Mouse (Mus musculus) myocyte (in vitro differentiated cells): ENCODE data around the gene Pgf. TPM values are rescaled to one million over a fixed set of nuclear protein-coding genes. Genes with fewer than 3 reads are reported as not detected.

Experiments
- H3K27me3 ChIP-seq: one replicate; pipeline ENCODE4 v1.6.1; 2011; ENCODE audit not compliant: control insufficient read depth, insufficient read depth, insufficient read length
- H3K36me3 ChIP-seq: one replicate; pipeline ENCODE4 v1.6.1; 2011; ENCODE audit not compliant: control insufficient read depth, insufficient read depth
- H3K4me2 ChIP-seq: one replicate; pipeline ENCODE4 v1.6.1; 2011; ENCODE audit warnings: low read depth, control low read depth
- H3K4me3 ChIP-seq: one replicate; pipeline ENCODE4 v1.5.1; 2011; ENCODE audit warnings: mild to moderate bottlenecking, control low read depth, moderate library complexity
- H3K79me2 ChIP-seq: one replicate; pipeline ENCODE4 v1.6.1; 2011; ENCODE audit not compliant: control insufficient read depth, insufficient read depth
- H3ac ChIP-seq: one replicate; pipeline ENCODE4 v1.6.1; 2011; ENCODE audit not compliant: control insufficient read depth, insufficient read length
- CEBPB ChIP-seq: IDR thresholded peaks from 2 replicates; pipeline ENCODE4 v1.6.1; 2011; ENCODE audit warnings: mild to moderate bottlenecking, moderate library complexity; ENCODE audit not compliant: poor library complexity, insufficient read depth, severe bottlenecking
- E2F4 ChIP-seq: IDR thresholded peaks from one replicate; pipeline ENCODE4 v1.6.1; 2011; ENCODE audit warnings: mild to moderate bottlenecking, control low read depth, moderate library complexity; ENCODE audit not compliant: insufficient read depth
- MAX ChIP-seq: IDR thresholded peaks from one replicate; pipeline ENCODE4 v1.6.1; 2011; ENCODE audit warnings: low read depth, mild to moderate bottlenecking, control low read depth
- MYOD1 ChIP-seq, 3 experiments: IDR thresholded peaks; one replicate each; pipeline ENCODE4 v1.6.1; 2011; ENCODE audit warnings: control low read depth in 2 of 3, low read depth in 2 of 3, mild to moderate bottlenecking in 2 of 3, moderate library complexity in 1 of 3; ENCODE audit not compliant: insufficient read length in 2 of 3, control insufficient read depth in 1 of 3
- MYOG ChIP-seq, 3 experiments: IDR thresholded peaks; one replicate each; pipeline ENCODE4 v1.6.1; 2011; ENCODE audit warnings: control low read depth in 2 of 3, low read depth in 2 of 3, mild to moderate bottlenecking in 2 of 3; ENCODE audit not compliant: insufficient read length in 2 of 3, control insufficient read depth in 1 of 3, insufficient read depth in 1 of 3
- POLR2A ChIP-seq: IDR thresholded peaks from one replicate; pipeline ENCODE4 v1.6.1; 2011; ENCODE audit warnings: low read depth, mild to moderate bottlenecking, control low read depth, moderate library complexity; ENCODE audit not compliant: insufficient read length
- POLR2AphosphoS2 ChIP-seq: IDR thresholded peaks from one replicate; pipeline ENCODE4 v1.6.1; 2011; ENCODE audit warnings: low read depth, control low read depth; ENCODE audit not compliant: insufficient read length
- REST ChIP-seq: IDR thresholded peaks from one replicate; pipeline ENCODE4 v1.6.1; 2011; ENCODE audit warnings: mild to moderate bottlenecking, control low read depth, moderate library complexity; ENCODE audit not compliant: insufficient read depth, insufficient read length
- SRF ChIP-seq: IDR thresholded peaks from one replicate; pipeline ENCODE4 v1.6.1; 2011; ENCODE audit warnings: low read depth; ENCODE audit not compliant: control insufficient read depth, insufficient read length
- TCF12 ChIP-seq: IDR thresholded peaks from one replicate; pipeline ENCODE4 v1.6.1; 2011; ENCODE audit warnings: mild to moderate bottlenecking, control low read depth; ENCODE audit not compliant: poor library complexity, insufficient read depth, severe bottlenecking
- TCF3 ChIP-seq: IDR thresholded peaks from one replicate; pipeline ENCODE4 v1.6.1; 2011; ENCODE audit warnings: low read depth, control low read depth; ENCODE audit not compliant: insufficient read length
- USF1 ChIP-seq: IDR thresholded peaks from one replicate; pipeline ENCODE4 v1.6.1; 2011; ENCODE audit warnings: low read depth, mild to moderate bottlenecking, control low read depth, moderate library complexity
- polyA plus RNA-seq: library from polyadenylated mRNA; unstranded; fragments of >200 nt; fragmentation: generic; extraction: Trizol; gene quantifications from one replicate; pipeline ENCODE4 v1.2.1, GENCODE M21; 2012; ENCODE audit warnings: missing spikeins

Gene Pgf
- polyA plus RNA-seq, 1 experiment = 41.9 TPM

- Histone ChIP-seq H3K4me3 (no peak overlapping the region), H3ac (no peak overlapping the region), H3K79me2 (no peaks in the 10 kb centered on the region), H3K4me2 (no peak overlapping the region), H3K27me3 (no peaks in the 10 kb centered on the region), H3K36me3 (no peaks in the 10 kb centered on the region)
- TF ChIP-seq SRF (no peak), POLR2A (no peak), MYOD1 (IDR thresholded peaks at IDR 0.05; ENCODE audit: control insufficient read depth in 1 of 3, insufficient read length in 2 of 3, low read depth in 2 of 3) (no peak), POLR2AphosphoS2 (no peak), MAX (no peak), MYOG (IDR thresholded peaks at IDR 0.05; ENCODE audit: control insufficient read depth in 1 of 3, insufficient read depth in 1 of 3, insufficient read length in 2 of 3, low read depth in 2 of 3) (no peak), USF1 (no peak), REST (no peak), CEBPB (no peak)
Observed at GRCm38 (mm10) chr12:85184118-85184517, 6.5 kb upstream of the Pgf start.

- Histone ChIP-seq H3K36me3 (no peaks in the 10 kb centered on the region), H3ac (no peak overlapping the region), H3K4me2 (no peak overlapping the region), H3K79me2 (no peaks in the 10 kb centered on the region), H3K4me3 (no peak overlapping the region), H3K27me3 (no peaks in the 10 kb centered on the region)
- TF ChIP-seq REST (no peak), MYOD1 (IDR thresholded peaks at IDR 0.05; ENCODE audit: control insufficient read depth in 1 of 3, insufficient read length in 2 of 3, low read depth in 2 of 3) (no peak), MAX (no peak), POLR2A (no peak), POLR2AphosphoS2 (no peak), SRF (no peak), CEBPB (no peak), TCF12 (no peak), USF1 (no peak), TCF3 (no peak), E2F4 (no peak), MYOG (IDR thresholded peaks at IDR 0.05; ENCODE audit: control insufficient read depth in 1 of 3, insufficient read depth in 1 of 3, insufficient read length in 2 of 3, low read depth in 2 of 3) (no peak)
Observed at GRCm38 (mm10) chr12:85182898-85183297, 5.3 kb upstream of the Pgf start.

- no peaks in the 10 kb centered on the region for H3K36me3 ChIP-seq
- H3K4me2 ChIP-seq = no peak overlapping the region
- H3ac ChIP-seq = no peak overlapping the region
- no peaks in the 10 kb centered on the region for H3K27me3 ChIP-seq
- TF ChIP-seq POLR2AphosphoS2 (no peak), MYOG (IDR thresholded peaks at IDR 0.05; ENCODE audit: control insufficient read depth in 1 of 3, insufficient read depth in 1 of 3, insufficient read length in 2 of 3, low read depth in 2 of 3) (no peak), MYOD1 (IDR thresholded peaks at IDR 0.05; ENCODE audit: control insufficient read depth in 1 of 3, insufficient read length in 2 of 3, low read depth in 2 of 3) (no peak), SRF (no peak), USF1 (no peak), MAX (no peak), TCF12 (no peak), TCF3 (no peak), E2F4 (no peak), CEBPB (no peak), REST (no peak), POLR2A (no peak)
- no peak overlapping the region for H3K4me3 ChIP-seq
- H3K79me2 ChIP-seq = peaks cover 3% of the 10 kb centered on the region
Observed at GRCm38 (mm10) chr12:85182345-85182643, 4.7 kb upstream of the Pgf start.

- no peak for TF ChIP-seq USF1
- TF ChIP-seq SRF = no peak
- TF ChIP-seq REST = no peak
- no peak for TF ChIP-seq E2F4
- TF ChIP-seq MAX = no peak
- no peak for TF ChIP-seq TCF12
- no peak for TF ChIP-seq CEBPB
- no peak for TF ChIP-seq MYOD1 (IDR thresholded peaks at IDR 0.05; ENCODE audit: control insufficient read depth in 1 of 3, insufficient read length in 2 of 3, low read depth in 2 of 3)
- no peak for TF ChIP-seq POLR2AphosphoS2
- TF ChIP-seq MYOG (IDR thresholded peaks at IDR 0.05; ENCODE audit: control insufficient read depth in 1 of 3, insufficient read depth in 1 of 3, insufficient read length in 2 of 3, low read depth in 2 of 3) = no peak
- no peak for TF ChIP-seq POLR2A
- TF ChIP-seq TCF3 = no peak
- Histone ChIP-seq H3K4me3 (no peak overlapping the region), H3K4me2 (no peak overlapping the region), H3K36me3 (no peaks in the 10 kb centered on the region), H3K27me3 (no peaks in the 10 kb centered on the region), H3K79me2 (peaks cover 9% of the 10 kb centered on the region), H3ac (no peak overlapping the region)
Observed at GRCm38 (mm10) chr12:85181475-85182344, 4.1 kb upstream of the Pgf start.
